Mouse (Mus musculus) CD4-positive, CD25-positive, alpha-beta regulatory T cell, adult 4 months (primary cell): ENCODE results near the gene Cnot10. TPM values are rescaled to one million over a fixed set of nuclear protein-coding genes. Genes with fewer than 3 reads are reported as not detected.

Experiments used
- ATAC-seq: one replicate; pipeline ENCODE4 v1.8.0; 2017
- polyA plus RNA-seq, 2 experiments: library from polyadenylated mRNA; unstranded; fragments of 100-300 nt; shearing (Covaris generic); gene quantifications; one replicate each; pipeline ENCODE4 v1.2.1; 2017

The Cnot10 gene
- polyA plus RNA-seq, result 10 to 100 TPM; 23.9 to 24.1 TPM

- ATAC-seq, result peak; percentile 100
Observed at GRCm38 (mm10) chr9:114639839-114640646, at the start of gene Cnot10. Cnot10 (minus strand) TSS chr9:114640184.

DNA sequence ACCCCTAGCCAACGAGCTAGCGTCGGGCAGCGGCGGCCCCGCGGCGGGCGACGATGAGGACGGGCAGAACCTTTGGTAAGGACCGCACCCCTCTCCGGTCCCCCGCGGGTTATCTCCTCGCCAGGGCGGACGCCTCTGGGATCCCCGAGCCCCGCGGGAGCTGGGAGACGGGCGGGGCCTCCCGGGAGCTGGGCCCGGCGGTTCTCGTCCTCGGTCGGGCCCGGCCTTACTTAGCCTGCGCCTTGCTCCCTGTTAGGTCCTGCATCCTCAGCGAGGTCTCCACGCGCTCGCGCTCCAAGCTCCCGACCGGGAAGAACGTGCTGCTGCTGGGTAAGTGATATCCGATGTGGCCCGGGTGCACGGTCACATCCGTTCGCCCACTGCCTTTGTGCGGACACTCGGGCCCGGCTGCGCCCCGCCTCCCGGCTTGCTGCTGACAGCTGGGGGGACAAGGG is 49.0 kb upstream of the Cnot10 start:
- peak; percentile 53 for ATAC-seq

GRCm38 (mm10) chr9:114688252-114688952 is 48.4 kb upstream of the Cnot10 start, which contains the start of gene Dync1li1:
Dync1li1 (plus strand) TSS chr9:114688790.
- ATAC-seq, result peak; percentile 86

GRCm38 (mm10) chr9:114687639-114688038 is 47.7 kb upstream of the Cnot10 start:
- no peak for ATAC-seq

GRCm38 (mm10) chr9:114686245-114686644 is 46.3 kb upstream of the Cnot10 start:
- no peak for ATAC-seq

GRCm38 (mm10) chr9:114682193-114682592 is 42.2 kb upstream of the Cnot10 start:
- ATAC-seq, result no peak

DNA sequence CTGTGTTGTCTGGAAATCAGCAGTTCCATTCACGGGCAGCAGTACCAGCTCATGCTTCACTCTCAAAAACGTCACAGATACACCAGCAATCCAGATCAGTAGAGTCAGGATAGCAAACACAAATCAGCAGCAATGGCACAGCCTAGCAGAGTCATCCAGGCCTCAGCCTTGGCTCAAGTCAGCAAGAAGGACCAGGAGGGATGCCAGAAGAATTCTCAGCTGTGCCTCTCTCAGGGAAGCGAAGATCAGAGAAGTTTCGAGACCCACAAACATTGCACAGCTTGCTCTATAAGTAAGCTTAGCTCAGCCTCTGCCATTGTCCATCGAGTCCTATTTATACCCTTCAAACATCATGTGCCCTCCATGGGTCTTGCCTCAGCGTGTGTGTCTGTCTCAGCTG is 40.5 kb upstream of the Cnot10 start:
- ATAC-seq, result no peak

DNA sequence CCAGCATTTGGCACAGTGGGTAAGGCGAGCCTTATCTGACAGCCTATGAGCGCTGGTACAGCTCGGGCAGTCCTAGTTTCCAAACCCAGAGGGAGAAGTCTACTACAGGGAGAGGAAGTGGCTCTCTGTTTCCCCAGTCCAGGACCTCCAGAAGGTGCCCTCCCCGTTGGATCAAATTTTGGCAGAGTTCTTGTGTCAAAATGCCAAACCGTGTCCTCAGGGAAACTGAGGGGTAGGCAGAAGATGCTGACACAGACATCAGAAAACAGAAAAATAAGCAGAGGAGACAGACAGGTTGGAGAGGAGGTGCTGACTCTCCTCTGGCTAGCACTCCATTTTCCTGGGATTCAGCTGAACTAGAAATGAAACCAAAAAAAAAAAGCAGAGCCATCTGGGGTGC is 40.0 kb upstream of the Cnot10 start:
- no peak for ATAC-seq

GRCm38 (mm10) chr9:114678576-114678975 is 38.6 kb upstream of the Cnot10 start:
- no peak for ATAC-seq

- ATAC-seq, result no peak
Observed at GRCm38 (mm10) chr9:114673626-114674025, 33.6 kb upstream of the Cnot10 start.

DNA sequence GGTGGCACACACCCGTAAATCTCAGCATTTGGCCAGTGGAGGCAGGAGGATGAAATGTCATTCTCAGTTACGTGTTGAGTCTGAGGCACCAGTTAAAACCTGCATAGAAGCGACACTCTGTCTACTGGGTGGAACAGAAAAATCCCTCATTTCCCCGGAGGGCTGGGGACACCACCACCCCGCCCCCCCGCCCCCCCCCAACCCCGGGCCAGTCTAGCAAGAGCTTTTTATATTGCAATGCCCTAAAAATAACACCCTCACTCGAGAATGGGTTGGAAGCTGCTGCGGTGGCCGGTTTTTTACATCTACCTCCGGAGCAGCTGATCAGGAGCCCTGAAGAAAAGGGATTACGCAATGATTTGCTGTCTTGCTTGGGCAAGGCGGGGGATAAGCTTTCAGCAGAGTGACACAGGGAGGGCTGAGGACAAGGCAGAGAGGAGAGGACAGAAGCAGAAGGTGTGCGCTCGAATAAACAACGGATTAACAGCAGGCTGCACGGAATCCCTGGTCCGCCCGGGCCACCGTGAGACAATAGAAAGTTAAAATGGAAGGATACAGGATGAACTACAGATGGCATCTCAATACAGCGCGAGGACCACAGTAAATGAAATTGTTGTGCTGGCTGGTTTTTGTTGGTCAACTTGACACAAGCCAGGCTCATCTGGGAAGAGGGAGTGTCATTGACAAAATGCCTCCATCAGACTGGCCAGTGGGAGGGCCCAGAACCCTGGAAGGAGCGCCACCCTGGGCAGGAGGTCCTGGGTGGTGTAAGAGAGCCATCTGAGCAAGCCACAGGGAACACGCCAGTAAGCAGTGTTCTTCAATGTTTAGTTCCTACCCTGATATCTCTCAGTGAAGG is 32.9 kb upstream of the Cnot10 start:
- ATAC-seq, result no peak

- ATAC-seq, result no peak
Observed at GRCm38 (mm10) chr9:114671946-114672345, 32.0 kb upstream of the Cnot10 start.

DNA sequence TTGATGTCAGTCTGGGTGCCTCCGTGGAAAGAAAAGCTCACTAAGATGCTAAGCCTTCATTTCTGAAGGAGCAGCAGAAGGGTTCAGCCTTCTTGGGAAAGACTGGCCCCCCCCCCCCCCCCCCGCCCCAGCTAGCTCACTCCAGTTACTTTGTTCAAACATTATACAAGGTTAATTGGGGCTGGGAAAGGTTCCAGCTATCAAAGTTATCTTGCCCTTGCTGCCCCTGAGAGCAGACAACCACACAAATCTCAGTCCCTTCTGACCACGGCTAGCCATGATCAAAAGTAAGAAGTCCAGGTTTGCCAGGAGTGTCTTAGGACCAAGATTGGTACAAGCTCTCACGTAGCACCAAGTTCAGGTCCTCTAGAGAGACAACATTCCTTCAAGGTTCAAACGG is 29.0 kb upstream of the Cnot10 start:
- no peak for ATAC-seq

DNA sequence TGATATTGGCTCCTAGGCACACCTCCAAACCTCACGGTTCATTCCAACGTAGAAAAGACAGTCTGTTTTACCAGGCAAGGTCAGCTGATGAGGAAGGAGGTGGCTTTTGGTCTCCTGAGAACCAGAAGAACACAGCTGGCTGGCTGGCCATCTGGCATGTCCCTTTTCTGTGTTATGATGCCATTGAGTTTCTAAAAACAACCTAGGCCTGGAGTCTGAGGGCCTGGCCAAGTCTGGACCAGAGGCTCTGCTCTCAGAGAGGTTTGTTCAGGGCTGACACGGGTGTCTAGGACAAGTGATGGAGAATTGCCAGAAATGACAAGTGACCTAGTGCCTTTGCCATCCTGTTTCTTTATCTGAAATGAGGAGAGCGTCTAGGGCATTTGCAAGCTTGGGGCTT is 28.1 kb upstream of the Cnot10 start:
- no peak for ATAC-seq

DNA sequence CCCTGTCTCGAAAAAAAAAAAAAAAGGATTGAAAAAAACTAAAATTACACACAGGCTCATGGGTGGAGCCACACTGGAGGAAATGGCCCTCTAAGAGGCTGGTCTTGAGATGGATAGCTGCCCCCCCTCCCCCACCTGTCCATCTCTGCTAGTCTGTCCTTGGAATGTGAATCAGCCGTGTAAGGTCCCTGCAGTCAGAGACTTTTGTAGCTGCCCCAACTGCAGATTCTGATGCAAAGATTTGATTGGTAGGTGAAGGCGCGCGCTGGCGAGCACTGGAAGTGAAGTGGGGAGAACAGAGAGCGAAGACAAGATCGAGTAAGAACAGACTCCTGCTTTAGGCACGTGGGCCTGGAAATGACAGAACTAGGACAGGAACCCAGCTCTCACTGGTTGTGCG is 26.9 kb upstream of the Cnot10 start:
- no peak for ATAC-seq

- ATAC-seq, result no peak
Observed at GRCm38 (mm10) chr9:114663782-114664181, 23.8 kb upstream of the Cnot10 start.

DNA sequence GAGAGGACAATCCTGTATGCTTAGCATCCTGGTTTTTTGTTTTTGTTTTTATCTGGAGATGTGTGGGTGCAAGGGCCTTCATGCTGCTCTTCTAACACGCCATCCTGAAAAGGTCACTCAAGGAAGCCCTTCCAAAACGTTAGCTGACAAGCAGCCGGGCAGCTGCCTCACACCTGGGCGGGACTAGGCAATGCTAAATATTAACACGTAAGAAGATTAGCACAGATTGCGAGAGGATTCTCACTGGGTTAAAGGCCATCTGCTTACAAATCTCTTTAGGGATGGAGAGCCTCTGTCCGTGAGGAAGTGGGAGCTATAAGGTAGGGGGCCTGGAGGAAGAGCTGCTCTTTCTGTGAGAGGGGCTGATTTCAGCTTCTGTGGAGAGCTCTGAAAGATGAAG is 22.0 kb upstream of the Cnot10 start:
- ATAC-seq, result no peak

GRCm38 (mm10) chr9:114660983-114661382 is 21.0 kb upstream of the Cnot10 start:
- ATAC-seq, result no peak

- no peak for ATAC-seq
Observed at GRCm38 (mm10) chr9:114660506-114660905, 20.5 kb upstream of the Cnot10 start.

GRCm38 (mm10) chr9:114656701-114657100 is 16.7 kb upstream of the Cnot10 start:
- ATAC-seq, result no peak

GRCm38 (mm10) chr9:114655356-114655755 is 15.4 kb upstream of the Cnot10 start:
- no peak for ATAC-seq

DNA sequence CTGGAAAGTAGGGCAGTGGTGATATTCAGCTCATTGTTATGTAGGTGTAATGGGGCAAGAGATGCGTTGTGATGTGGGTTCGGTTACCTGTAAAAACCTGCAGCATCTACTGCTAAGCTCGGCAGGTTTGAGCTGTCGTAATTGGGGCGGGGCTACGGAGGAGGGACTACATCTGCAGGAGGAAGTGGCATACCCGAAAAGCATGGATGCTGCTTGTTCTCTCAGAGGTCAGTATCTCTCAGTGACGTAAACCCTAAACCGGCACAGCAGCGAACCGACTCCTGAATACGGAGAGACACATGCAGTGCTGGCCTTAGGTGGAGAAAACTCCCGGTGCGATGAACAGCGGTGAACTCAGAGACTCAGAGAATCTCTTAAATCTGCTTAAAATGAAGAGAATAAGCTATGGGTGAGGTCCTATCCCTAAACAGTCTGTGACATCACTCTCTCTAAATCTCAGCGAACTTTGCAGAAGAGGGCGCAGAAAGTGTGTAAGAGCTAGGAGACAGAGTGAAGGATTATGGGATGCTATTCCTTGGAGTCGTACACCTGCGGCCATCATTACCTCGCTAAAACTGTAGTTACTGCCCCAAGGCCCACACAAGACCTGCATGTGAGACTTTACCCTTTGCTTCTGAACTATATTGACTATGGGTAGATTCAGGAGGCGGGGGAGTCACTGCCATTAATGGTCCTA is 11.1 kb upstream of the Cnot10 start:
- ATAC-seq, result peak; percentile 87
